Mouse (Mus musculus) neural tube, embryonic 12.5 days (tissue): ENCODE data around the gene Cacng2. TPM values are rescaled to one million over a fixed set of nuclear protein-coding genes. Genes with fewer than 3 reads are reported as not detected.

Source experiments
- ATAC-seq: fragments of 200-750 bp; cut with Nextera tagmentation; 2 replicates; pipeline ENCODE4 v1.8.0; 2017; ENCODE audit warnings: low read depth, mild to moderate bottlenecking, moderate TSS enrichment, moderate library complexity; ENCODE audit not compliant: low FRiP score
- H3K27ac ChIP-seq: fragments of 300-500 bp; sonication (generic); 2 replicates; pipeline ENCODE4 v1.5.1; 2016
- H3K27me3 ChIP-seq: fragments of 300-500 bp; sonication (generic); replicated peaks from 2 replicates; pipeline ENCODE4 v1.6.1; 2016; ENCODE audit warnings: mild to moderate bottlenecking
- H3K36me3 ChIP-seq: fragments of 300-500 bp; sonication (generic); 2 replicates; pipeline ENCODE4 v1.6.1; 2016; ENCODE audit warnings: mild to moderate bottlenecking
- H3K4me1 ChIP-seq: fragments of 300-500 bp; sonication (generic); 2 replicates; pipeline ENCODE4 v1.6.1; 2016
- H3K4me2 ChIP-seq: fragments of 300-500 bp; sonication (generic); replicated peaks from 2 replicates; pipeline ENCODE4 v1.6.1; 2016; ENCODE audit warnings: mild to moderate bottlenecking
- H3K4me3 ChIP-seq: fragments of 300-500 bp; sonication (generic); 2 replicates; pipeline ENCODE4 v1.5.1; 2016
- H3K9ac ChIP-seq: fragments of 300-500 bp; sonication (generic); 2 replicates; pipeline ENCODE4 v1.6.1; 2016; ENCODE audit warnings: mild to moderate bottlenecking
- H3K9me3 ChIP-seq: fragments of 300-500 bp; sonication (generic); 2 replicates; pipeline ENCODE4 v1.6.1; 2016; ENCODE audit warnings: mild to moderate bottlenecking
- WGBS: fragments of 180-500 bp; shearing (Covaris S2); methylation state at CpG from one replicate; pipeline ENCODE4 v1.1.7; 2016; 5-methylcytosine and 5-hydroxymethylcytosine counted together
- polyA plus RNA-seq: library from polyadenylated mRNA; unstranded; fragments of >200 nt; fragmentation: Nextera tagmentation; extraction: Ambion mirVana; gene quantifications from 2 replicates; pipeline ENCODE4 v1.2.1, GENCODE M21; 2016

Gene Cacng2
- polyA plus RNA-seq, 1 experiment from 2014 or later: 4.1 TPM

GRCm38 (mm10) chr15:77958071-77958470 is 161.8 kb downstream of the Cacng2 start:
- Histone ChIP-seq H3K4me2 (no peak overlapping the region), H3K27me3 (peaks cover 11% of the 10 kb centered on the region), H3K27ac (no peak overlapping the region), H3K4me1 (peaks cover 20% of the 10 kb centered on the region), H3K9ac (no peak overlapping the region), H3K9me3 (no peaks in the 10 kb centered on the region), H3K4me3 (no peak overlapping the region), H3K36me3 (peaks cover 54% of the 10 kb centered on the region)
- WGBS: 68% methylated on average over 3 of the region's 3 CpGs
- ATAC-seq: no peak

- Histone ChIP-seq H3K9ac (no peak overlapping the region), H3K27ac (no peak overlapping the region), H3K36me3 (peaks cover 54% of the 10 kb centered on the region), H3K9me3 (no peaks in the 10 kb centered on the region), H3K4me3 (no peak overlapping the region), H3K4me2 (0 out of 2 replicates have a peak overlapping the region, but pooled peaks have one; percentile 78), H3K27me3 (peaks cover 11% of the 10 kb centered on the region), H3K4me1 (peaks cover 20% of the 10 kb centered on the region)
- 36% methylated on average over 5 of the region's 5 CpGs for WGBS
- no peak for ATAC-seq
Measured at GRCm38 (mm10) chr15:77957625-77958024, 162.2 kb downstream of the Cacng2 start.

GRCm38 (mm10) chr15:77956404-77956901 is 163.4 kb downstream of the Cacng2 start, which contains the start of gene Foxred2:
Foxred2 (minus strand) TSS chr15:77956722.
- H3K4me2 ChIP-seq: peak within 1 kb of the TSS; percentile 78
- peaks cover 20% of the 10 kb centered on the region for H3K4me1 ChIP-seq
- peaks cover 46% of the 10 kb centered on the region for H3K36me3 ChIP-seq
- peaks cover 11% of the 10 kb centered on the region for H3K27me3 ChIP-seq
- H3K9me3 ChIP-seq: no peaks in the 10 kb centered on the region
- WGBS: 1% methylated on average over 39 of the region's 39 CpGs
- ATAC-seq: peak; percentile 93
- H3K9ac ChIP-seq: peak within 1 kb of the TSS; percentile 56
- no peak within 1 kb of the TSS for H3K27ac ChIP-seq
- peak within 1 kb of the TSS; percentile 55 for H3K4me3 ChIP-seq

- peaks cover 11% of the 10 kb centered on the region for H3K27me3 ChIP-seq
- H3K9me3 ChIP-seq: no peaks in the 10 kb centered on the region
- WGBS: 9% methylated on average over 52 of the region's 52 CpGs
- peaks cover 40% of the 10 kb centered on the region for H3K36me3 ChIP-seq
- peaks cover 20% of the 10 kb centered on the region for H3K4me1 ChIP-seq
- ATAC-seq: peak; percentile 68
- H3K27ac ChIP-seq: no peak overlapping the region
- H3K9ac ChIP-seq: peak overlapping the region; percentile 56
- H3K4me2 ChIP-seq: peak overlapping the region; percentile 78
- peak overlapping the region; percentile 55 for H3K4me3 ChIP-seq
Measured at GRCm38 (mm10) chr15:77955440-77956403, 164.1 kb downstream of the Cacng2 start.

GRCm38 (mm10) chr15:77954362-77954761 is 165.5 kb downstream of the Cacng2 start:
- Histone ChIP-seq H3K27me3 (peaks cover 11% of the 10 kb centered on the region), H3K9me3 (no peaks in the 10 kb centered on the region), H3K4me1 (peaks cover 20% of the 10 kb centered on the region), H3K4me3 (no peak overlapping the region), H3K36me3 (peaks cover 31% of the 10 kb centered on the region), H3K4me2 (no peak overlapping the region), H3K9ac (no peak overlapping the region), H3K27ac (no peak overlapping the region)
- WGBS: 88% methylated on average over 2 of the region's 2 CpGs
- no peak for ATAC-seq

- peaks cover 11% of the 10 kb centered on the region for H3K27me3 ChIP-seq
- H3K9ac ChIP-seq: no peak overlapping the region
- H3K36me3 ChIP-seq: peaks cover 17% of the 10 kb centered on the region
- 88% methylated on average over 3 of the region's 3 CpGs for WGBS
- ATAC-seq: no peak
- H3K27ac ChIP-seq: no peak overlapping the region
- H3K4me1 ChIP-seq: peaks cover 20% of the 10 kb centered on the region
- H3K4me3 ChIP-seq: no peak overlapping the region
- H3K9me3 ChIP-seq: no peaks in the 10 kb centered on the region
- no peak overlapping the region for H3K4me2 ChIP-seq
Measured at GRCm38 (mm10) chr15:77952921-77953320, 166.9 kb downstream of the Cacng2 start.

- Histone ChIP-seq H3K9ac (no peak overlapping the region), H3K4me3 (no peak overlapping the region), H3K4me2 (no peak overlapping the region), H3K9me3 (no peaks in the 10 kb centered on the region), H3K36me3 (peaks cover 43% of the 10 kb centered on the region), H3K27me3 (no peaks in the 10 kb centered on the region), H3K27ac (no peak overlapping the region), H3K4me1 (no peaks in the 10 kb centered on the region)
- 84% methylated on average over 7 of the region's 7 CpGs for WGBS
- no peak for ATAC-seq
Measured at GRCm38 (mm10) chr15:77949061-77949460, 170.8 kb downstream of the Cacng2 start.

GRCm38 (mm10) chr15:77945711-77946110 is 174.1 kb downstream of the Cacng2 start:
- Histone ChIP-seq H3K36me3 (peaks cover 47% of the 10 kb centered on the region), H3K4me1 (no peaks in the 10 kb centered on the region), H3K9ac (no peak overlapping the region), H3K27ac (no peak overlapping the region), H3K27me3 (no peaks in the 10 kb centered on the region), H3K4me2 (no peak overlapping the region), H3K4me3 (no peak overlapping the region), H3K9me3 (no peaks in the 10 kb centered on the region)
- 89% methylated on average over 4 of the region's 4 CpGs for WGBS
- no peak for ATAC-seq

Other genes starting within 250 kb of the Cacng2 start
- 208 and 218 TPM in 2 replicates for gene Txn2, start 191.0 kb downstream of the Cacng2 start, polyA plus RNA-seq
- 5.5 and 6.2 TPM in 2 replicates for gene Foxred2, start 163.3 kb downstream of the Cacng2 start, polyA plus RNA-seq
- gene Eif3d, start 149.2 kb downstream of the Cacng2 start, polyA plus RNA-seq: 204 and 205 TPM in 2 replicates
- 101 and 106 TPM in 2 replicates for gene Ift27, start 54.1 kb upstream of the Cacng2 start, polyA plus RNA-seq
- 0.43 and 1.1 TPM in 2 replicates for gene Pvalb, start 86.4 kb upstream of the Cacng2 start, polyA plus RNA-seq
- 3.4 and 4.6 TPM in 2 replicates for gene Ncf4, start 124.8 kb upstream of the Cacng2 start, polyA plus RNA-seq
- 0.10 and 0.22 TPM in 2 replicates for gene Csf2rb2, start 185.7 kb upstream of the Cacng2 start, polyA plus RNA-seq
- 1.2 TPM in 2 replicates for gene Csf2rb, start 205.7 kb upstream of the Cacng2 start, polyA plus RNA-seq